Mouse (Mus musculus) heart, adult 10 weeks (tissue): ENCODE results near the gene Apoa2. TPM values are rescaled to one million over a fixed set of nuclear protein-coding genes. Genes with fewer than 3 reads are reported as not detected.

Source experiments
- polyA plus RNA-seq: library from polyadenylated mRNA; stranded (reverse); fragments of 350-450 nt; fragmentation: Illumina TruSeq; extraction: RNeasy Lipid Tissue Mini Kit (QIAGEN cat#74804); gene quantifications from one replicate; pipeline ENCODE4 v1.2.3, GENCODE M21; 2014; ENCODE audit warnings: low read depth, low replicate concordance

The Apoa2 gene
- polyA plus RNA-seq = 18.8 TPM

GRCm38 (mm10) chr1:171224857-171225256, at the start of gene Apoa2:
Gene Apoa2 (plus strand): TSS chr1:171225054.

GRCm38 (mm10) chr1:171195887-171196397, 28.9 kb upstream of the Apoa2 start, which contains the start of gene Pcp4l1:
Gene Pcp4l1 (minus strand): TSS chr1:171196268.

GRCm38 (mm10) chr1:171213801-171214496, 10.9 kb upstream of the Apoa2 start, which contains the start of gene Nr1i3:
Gene Nr1i3 (plus strand): TSS chr1:171213970.

GRCm38 (mm10) chr1:171222238-171223155, 2.4 kb upstream of the Apoa2 start, which contains the start of gene Tomm40l:
Gene Tomm40l (minus strand): TSS chr1:171222514.

GRCm38 (mm10) chr1:171234126-171234525, 9.3 kb downstream of the Apoa2 start, which contains the start of gene Fcer1g:
Gene Fcer1g (minus strand): TSS chr1:171234365.

GRCm38 (mm10) chr1:171249913-171250600, 25.2 kb downstream of the Apoa2 start, which contains the start of gene Adamts4:
Gene Adamts4 (plus strand): TSS chr1:171250421.

GRCm38 (mm10) chr1:171250680-171251593, 26.1 kb downstream of the Apoa2 start, which contains the start of gene Ndufs2:
Gene Ndufs2 (minus strand): TSS chr1:171251388.

GRCm38 (mm10) chr1:171269848-171270572, 45.2 kb downstream of the Apoa2 start, which contains the start of gene B4galt3:
Gene B4galt3 (plus strand): TSS chr1:171270328.

Other genes starting within 250 kb of the Apoa2 start
- 13.1 TPM for gene Fcgr2b, start 248.5 kb upstream of the Apoa2 start, polyA plus RNA-seq
- gene Fcgr4, start 206.1 kb upstream of the Apoa2 start, polyA plus RNA-seq = 0.86 TPM
- gene Fcgr3, start 160.1 kb upstream of the Apoa2 start, polyA plus RNA-seq = 18.7 TPM
- gene Cfap126, start 111.1 kb upstream of the Apoa2 start, polyA plus RNA-seq = 1.6 TPM
- 513 TPM for gene Sdhc, start 74.5 kb upstream of the Apoa2 start, polyA plus RNA-seq
- 1.1 TPM for gene Mpz, start 74.3 kb upstream of the Apoa2 start, polyA plus RNA-seq
- gene Pcp4l1, start 28.8 kb upstream of the Apoa2 start, polyA plus RNA-seq = 383 TPM
- gene Nr1i3, start 11.1 kb upstream of the Apoa2 start, polyA plus RNA-seq = 0.16 TPM
- gene Tomm40l, start 2.5 kb upstream of the Apoa2 start, polyA plus RNA-seq = 90.3 TPM
- 22.5 TPM for gene Fcer1g, start 9.3 kb downstream of the Apoa2 start, polyA plus RNA-seq
- 0.86 TPM for gene Adamts4, start 25.4 kb downstream of the Apoa2 start, polyA plus RNA-seq
- 1,308 TPM for gene Ndufs2, start 26.3 kb downstream of the Apoa2 start, polyA plus RNA-seq
- gene B4galt3, start 45.3 kb downstream of the Apoa2 start, polyA plus RNA-seq = 19.0 TPM
- 28.1 TPM for gene Ppox, start 56.1 kb downstream of the Apoa2 start, polyA plus RNA-seq
- 27.0 TPM for gene Usp21, start 62.9 kb downstream of the Apoa2 start, polyA plus RNA-seq
- 94.8 TPM for gene Ufc1, start 70.0 kb downstream of the Apoa2 start, polyA plus RNA-seq
- gene Dedd, start 104.1 kb downstream of the Apoa2 start, polyA plus RNA-seq = 29.9 TPM
- gene Nit1, start 120.6 kb downstream of the Apoa2 start, polyA plus RNA-seq = 45.2 TPM
- gene Pfdn2, start 120.6 kb downstream of the Apoa2 start, polyA plus RNA-seq = 90.2 TPM
- not detected for gene Klhdc9, start 135.7 kb downstream of the Apoa2 start, polyA plus RNA-seq
- 0.47 TPM for gene Nectin4, start 145.0 kb downstream of the Apoa2 start, polyA plus RNA-seq
- 3.0 TPM for gene Arhgap30, start 163.9 kb downstream of the Apoa2 start, polyA plus RNA-seq
- 34.5 TPM for gene Usf1, start 186.3 kb downstream of the Apoa2 start, polyA plus RNA-seq
- gene Tstd1, start 193.8 kb downstream of the Apoa2 start, polyA plus RNA-seq = 3.4 TPM
- 41.0 TPM for gene F11r, start 212.5 kb downstream of the Apoa2 start, polyA plus RNA-seq